Comparison of ENCODE assay signal across 25 mouse cellular contexts in genomic region chr7:4917494-4917893, GRCm38 (mm10). TPM values are rescaled to one million over a fixed set of nuclear protein-coding genes. Genes with fewer than 3 reads are reported as not detected.
DNase-seq lines count a peak whose midpoint lies in the region; ATAC-seq lines count a peak whose summit lies in the region.
"Had no signal": no experiment of that assay in that cellular context is flagged by ENCODE, and none has a peak within 500 bp of the region (broad histone marks: within the 10 kb centered on the region; RNA-seq: fewer than 3 reads in every experiment).

No protein-coding gene starts in this region.

- 0 out of 2 replicates have a peak overlapping the region, but pooled peaks have one; percentile 87 for H3K9ac ChIP-seq in embryonic facial prominence, embryonic 13.5 days
- H3K9ac ChIP-seq in hindbrain, embryonic 14.5 days, result no peak overlapping the region
- H3K9ac ChIP-seq in neural tube, embryonic 11.5 days (ENCODE audit: low read length), result 0 out of 2 replicates have a peak overlapping the region, but pooled peaks have one; percentile 32

- peaks cover 43% of the 10 kb centered on the region for H3K36me3 ChIP-seq in embryonic facial prominence, embryonic 13.5 days
- peaks cover 46% of the 10 kb centered on the region for H3K36me3 ChIP-seq in embryonic facial prominence, embryonic 10.5 days (replicated peaks)
- H3K36me3 ChIP-seq in hindbrain, embryonic 14.5 days (replicated peaks; ENCODE audit: control insufficient read depth, insufficient read depth), result peaks cover 32% of the 10 kb centered on the region
- H3K36me3 ChIP-seq in hindbrain, embryonic 10.5 days, result peaks cover 46% of the 10 kb centered on the region
- peaks cover 20% of the 10 kb centered on the region for H3K36me3 ChIP-seq in neural tube, embryonic 11.5 days (ENCODE audit: control insufficient read depth, insufficient read depth, low read length)

- peaks cover 32% of the 10 kb centered on the region for H3K4me1 ChIP-seq in embryonic facial prominence, embryonic 13.5 days
- H3K4me1 ChIP-seq in embryonic facial prominence, embryonic 10.5 days, result peaks cover 46% of the 10 kb centered on the region
- H3K4me1 ChIP-seq in hindbrain, embryonic 14.5 days (replicated peaks; ENCODE audit: control insufficient read depth, insufficient read depth, low read length), result peaks cover 32% of the 10 kb centered on the region
- peaks cover 40% of the 10 kb centered on the region for H3K4me1 ChIP-seq in hindbrain, embryonic 10.5 days (replicated peaks)
- H3K4me1 ChIP-seq in neural tube, embryonic 11.5 days (ENCODE audit: control insufficient read depth, insufficient read depth, low read length), result peaks cover 32% of the 10 kb centered on the region

- 92% methylated on average over 2 of the region's 2 CpGs for WGBS in embryonic facial prominence, embryonic 13.5 days
- WGBS in embryonic facial prominence, embryonic 10.5 days, result 90% methylated on average over 2 of the region's 2 CpGs
- WGBS in hindbrain, embryonic 14.5 days, result 87% methylated on average over 2 of the region's 2 CpGs
- WGBS in hindbrain, embryonic 10.5 days, result 92% methylated on average over 2 of the region's 2 CpGs
- 94% methylated on average over 2 of the region's 2 CpGs for WGBS in neural tube, embryonic 11.5 days

- H3K4me2 ChIP-seq in embryonic facial prominence, embryonic 13.5 days, result no peak overlapping the region
- no peak overlapping the region for H3K4me2 ChIP-seq in hindbrain, embryonic 14.5 days (replicated peaks)
- H3K4me2 ChIP-seq in neural tube, embryonic 11.5 days (ENCODE audit: low read depth), result no peak overlapping the region
- H3K4me2 ChIP-seq: lung, embryonic 15.5 days had no signal

- no peak for ATAC-seq in embryonic facial prominence, embryonic 13.5 days (ENCODE audit: insufficient number of reproducible peaks, insufficient read depth, low FRiP score, low TSS enrichment, low read depth)
- ATAC-seq in hindbrain, embryonic 14.5 days (ENCODE audit: low FRiP score), result no peak
- no peak for ATAC-seq in neural tube, embryonic 11.5 days (ENCODE audit: insufficient read depth, low FRiP score, low TSS enrichment)
- ATAC-seq: activated CD4-positive, CD25-positive, alpha-beta regulatory T cell, adult 4 months; forebrain, embryonic 13.5 days; liver, embryonic 12.5 days had no signal

- H3K27ac ChIP-seq in embryonic facial prominence, embryonic 13.5 days, result no peak overlapping the region
- H3K27ac ChIP-seq in embryonic facial prominence, embryonic 10.5 days (replicated peaks), result no peak overlapping the region
- H3K27ac ChIP-seq in hindbrain, embryonic 14.5 days, result peak overlapping the region; percentile 98; the same call in 1 of the 2 replicates
- H3K27ac ChIP-seq in hindbrain, embryonic 10.5 days, result no peak overlapping the region
- H3K27ac ChIP-seq in neural tube, embryonic 11.5 days (ENCODE audit: low read depth, low read length), result no peak overlapping the region
- H3K27ac ChIP-seq: forebrain, embryonic 13.5 days; liver, embryonic 12.5 days; lung, embryonic 15.5 days had no signal

- no peaks in the 10 kb centered on the region for H3K9me3 ChIP-seq in embryonic facial prominence, embryonic 13.5 days
- peaks cover 4% of the 10 kb centered on the region; the same call in 1 of the 2 replicates for H3K9me3 ChIP-seq in embryonic facial prominence, embryonic 10.5 days
- H3K9me3 ChIP-seq in hindbrain, embryonic 14.5 days (ENCODE audit: control insufficient read depth, low read length), result no peaks in the 10 kb centered on the region
- H3K9me3 ChIP-seq in hindbrain, embryonic 10.5 days, result 0 out of 2 replicates have a peak, but pooled peaks cover 3% of the 10 kb centered on the region
- H3K9me3 ChIP-seq in neural tube, embryonic 11.5 days (ENCODE audit: control insufficient read depth, low read length), result no peaks in the 10 kb centered on the region
- H3K9me3 ChIP-seq: forebrain, embryonic 13.5 days; liver, embryonic 12.5 days; lung, embryonic 15.5 days had no signal

- DNase-seq in embryonic facial prominence, embryonic 10.5 days (ENCODE audit: low spot score), result no peak
- no peak for DNase-seq in hindbrain, embryonic 14.5 days (ENCODE audit: low spot score)
- DNase-seq in hindbrain, embryonic 10.5 days (ENCODE audit: low spot score), result no peak
- no peak for DNase-seq in neural tube, embryonic 11.5 days (ENCODE audit: low spot score)
- no peak for DNase-seq in neural tube, embryonic 10.5 days (ENCODE audit: extremely low spot score, low spot score)
- DNase-seq in kidney, postnatal 36 days, result no peak
- DNase-seq: adrenal gland, postnatal 14 days; cerebellum, adult 11 months; gastrocnemius, postnatal 14 days; heart, postnatal 4 days; kidney, adult 8-10 months; kidney, postnatal 14 days; left cerebral cortex, postnatal 4 days; lung, postnatal 4 days; right cerebral cortex, postnatal 14 days; spleen, adult 18-20 months; thymus, postnatal 36 days had no signal

- H3K27me3 ChIP-seq in embryonic facial prominence, embryonic 13.5 days, result no peaks in the 10 kb centered on the region
- H3K27me3 ChIP-seq in embryonic facial prominence, embryonic 10.5 days (replicated peaks; ENCODE audit: low read depth, poor library complexity, severe bottlenecking), result no peaks in the 10 kb centered on the region
- H3K27me3 ChIP-seq in hindbrain, embryonic 14.5 days (ENCODE audit: control insufficient read depth, insufficient read depth, low read length), result no peaks in the 10 kb centered on the region
- H3K27me3 ChIP-seq in hindbrain, embryonic 10.5 days (ENCODE audit: insufficient read depth, poor library complexity, severe bottlenecking), result no peaks in the 10 kb centered on the region
- H3K27me3 ChIP-seq in neural tube, embryonic 11.5 days (ENCODE audit: control insufficient read depth, insufficient read depth, low read length), result no peaks in the 10 kb centered on the region
- H3K27me3 ChIP-seq: forebrain, embryonic 13.5 days; lung, embryonic 15.5 days had no signal

- no peak overlapping the region for H3K4me3 ChIP-seq in embryonic facial prominence, embryonic 13.5 days
- no peak overlapping the region for H3K4me3 ChIP-seq in embryonic facial prominence, embryonic 10.5 days
- H3K4me3 ChIP-seq in hindbrain, embryonic 14.5 days (replicated peaks; ENCODE audit: low read length), result no peak overlapping the region
- H3K4me3 ChIP-seq in hindbrain, embryonic 10.5 days, result no peak overlapping the region
- no peak overlapping the region for H3K4me3 ChIP-seq in neural tube, embryonic 11.5 days (ENCODE audit: low read depth, low read length)
- H3K4me3 ChIP-seq: liver, embryonic 12.5 days; lung, embryonic 15.5 days had no signal

RNA-seq across cellular contexts. Expression of gene Zfp628, which starts 2.5 kb away (rescaled TPM):
- polyA plus RNA-seq in embryonic facial prominence, embryonic 13.5 days (2015; fragmentation: Nextera tagmentation; extraction: Ambion mirVana), result 4.3 and 4.8 TPM in 2 replicates
- polyA plus RNA-seq in embryonic facial prominence, embryonic 10.5 days (2016; fragmentation: Nextera tagmentation; extraction: Ambion mirVana), result 4.5 and 4.6 TPM in 2 replicates
- polyA plus RNA-seq in hindbrain, embryonic 14.5 days (2014; fragmentation: Nextera tagmentation; extraction: Ambion mirVana), result 3.6 and 4.2 TPM in 2 replicates
- 5.3 and 6.5 TPM in 2 replicates for polyA plus RNA-seq in hindbrain, embryonic 10.5 days (2016; fragmentation: Nextera tagmentation; extraction: Ambion mirVana)
- 3.5 and 3.8 TPM in 2 replicates for polyA plus RNA-seq in neural tube, embryonic 11.5 days (2014; fragmentation: Nextera tagmentation; extraction: Ambion mirVana)

RNA-seq across cellular contexts. Expression of gene Nat14, which starts 4.3 kb away (rescaled TPM):
- 3.3 and 4.6 TPM in 2 replicates for polyA plus RNA-seq in embryonic facial prominence, embryonic 13.5 days (2015; fragmentation: Nextera tagmentation; extraction: Ambion mirVana)
- polyA plus RNA-seq in embryonic facial prominence, embryonic 10.5 days (2016; fragmentation: Nextera tagmentation; extraction: Ambion mirVana), result 4.9 and 5.3 TPM in 2 replicates
- 23.3 and 23.6 TPM in 2 replicates for polyA plus RNA-seq in hindbrain, embryonic 14.5 days (2014; fragmentation: Nextera tagmentation; extraction: Ambion mirVana)
- polyA plus RNA-seq in hindbrain, embryonic 10.5 days (2016; fragmentation: Nextera tagmentation; extraction: Ambion mirVana), result 5.2 and 9.6 TPM in 2 replicates
- 6.4 and 7.1 TPM in 2 replicates for polyA plus RNA-seq in neural tube, embryonic 11.5 days (2014; fragmentation: Nextera tagmentation; extraction: Ambion mirVana)
- polyA plus RNA-seq: activated CD4-positive, CD25-positive, alpha-beta regulatory T cell, adult 4 months had no signal

RNA-seq across cellular contexts. Expression of gene Ssc5d, which starts 8.1 kb away (rescaled TPM):
- polyA plus RNA-seq in embryonic facial prominence, embryonic 13.5 days (2015; fragmentation: Nextera tagmentation; extraction: Ambion mirVana), result 0.51 and 0.62 TPM in 2 replicates
- 1.4 and 1.7 TPM in 2 replicates for polyA plus RNA-seq in embryonic facial prominence, embryonic 10.5 days (2016; fragmentation: Nextera tagmentation; extraction: Ambion mirVana)
- 0.74 and 0.82 TPM in 2 replicates for polyA plus RNA-seq in hindbrain, embryonic 14.5 days (2014; fragmentation: Nextera tagmentation; extraction: Ambion mirVana)
- 1.0 and 1.7 TPM in 2 replicates for polyA plus RNA-seq in hindbrain, embryonic 10.5 days (2016; fragmentation: Nextera tagmentation; extraction: Ambion mirVana)
- polyA plus RNA-seq in neural tube, embryonic 11.5 days (2014; fragmentation: Nextera tagmentation; extraction: Ambion mirVana), result 2.8 and 3.3 TPM in 2 replicates
- polyA plus RNA-seq: erythroblast, embryonic 14.5 days had no signal

RNA-seq across cellular contexts. Expression of gene Gm36210, which starts 11.2 kb away (rescaled TPM):
- polyA plus RNA-seq in embryonic facial prominence, embryonic 13.5 days (2015; fragmentation: Nextera tagmentation; extraction: Ambion mirVana), result 0.15 TPM in 1 of 2 replicates, not detected in the other
- 0.22 TPM in 1 of 2 replicates, not detected in the other for polyA plus RNA-seq in embryonic facial prominence, embryonic 10.5 days (2016; fragmentation: Nextera tagmentation; extraction: Ambion mirVana)
- 0.25 and 0.43 TPM in 2 replicates for polyA plus RNA-seq in hindbrain, embryonic 14.5 days (2014; fragmentation: Nextera tagmentation; extraction: Ambion mirVana)
- polyA plus RNA-seq in hindbrain, embryonic 10.5 days (2016; fragmentation: Nextera tagmentation; extraction: Ambion mirVana), result not detected in 2 replicates
- 0.29 TPM in 1 of 2 replicates, not detected in the other for polyA plus RNA-seq in neural tube, embryonic 11.5 days (2014; fragmentation: Nextera tagmentation; extraction: Ambion mirVana)
- polyA plus RNA-seq: activated CD4-positive, CD25-positive, alpha-beta regulatory T cell, adult 4 months; erythroblast, embryonic 14.5 days; G1E; intestine, embryonic 14.5 days; liver, embryonic 12.5 days; lung, embryonic 15.5 days had no signal

RNA-seq across cellular contexts. Expression of gene Isoc2a, which starts 40.5 kb away (rescaled TPM):
- polyA plus RNA-seq in embryonic facial prominence, embryonic 13.5 days (2015; fragmentation: Nextera tagmentation; extraction: Ambion mirVana), result 1.3 TPM in 2 replicates
- polyA plus RNA-seq in embryonic facial prominence, embryonic 10.5 days (2016; fragmentation: Nextera tagmentation; extraction: Ambion mirVana), result 0.68 and 0.86 TPM in 2 replicates
- polyA plus RNA-seq in hindbrain, embryonic 14.5 days (2014; fragmentation: Nextera tagmentation; extraction: Ambion mirVana), result 0.47 and 0.82 TPM in 2 replicates
- 0.73 and 0.82 TPM in 2 replicates for polyA plus RNA-seq in hindbrain, embryonic 10.5 days (2016; fragmentation: Nextera tagmentation; extraction: Ambion mirVana)
- 0.49 and 0.82 TPM in 2 replicates for polyA plus RNA-seq in neural tube, embryonic 11.5 days (2014; fragmentation: Nextera tagmentation; extraction: Ambion mirVana)
